Mouse (Mus musculus) left cerebral cortex, postnatal 25 days (tissue): ENCODE measurements around the gene Hus1. TPM values are rescaled to one million over a fixed set of nuclear protein-coding genes. Genes with fewer than 3 reads are reported as not detected.

Source experiments
- DNase-seq, 2 experiments: peaks; one replicate each; pipeline ENCODE4 v3.0.0; 2022; ENCODE audit warnings: low spot score in 2 of 2, mixed read lengths in 1 of 2
- intact Hi-C: fragments of 180-260 bp; cut with DNase I; formaldehyde crosslinking; loops from one replicate; pipeline ENCODE4 v1.15.1; 2025
- total RNA-seq, 2 experiments: library from RNA; stranded (reverse); gene quantifications; 2 replicates each; pipeline ENCODE4 v1.2.3; 2021

Hus1 gene
- total RNA-seq, 2 experiments from 2014 or later: 11.0 to 13.6 TPM

DNA sequence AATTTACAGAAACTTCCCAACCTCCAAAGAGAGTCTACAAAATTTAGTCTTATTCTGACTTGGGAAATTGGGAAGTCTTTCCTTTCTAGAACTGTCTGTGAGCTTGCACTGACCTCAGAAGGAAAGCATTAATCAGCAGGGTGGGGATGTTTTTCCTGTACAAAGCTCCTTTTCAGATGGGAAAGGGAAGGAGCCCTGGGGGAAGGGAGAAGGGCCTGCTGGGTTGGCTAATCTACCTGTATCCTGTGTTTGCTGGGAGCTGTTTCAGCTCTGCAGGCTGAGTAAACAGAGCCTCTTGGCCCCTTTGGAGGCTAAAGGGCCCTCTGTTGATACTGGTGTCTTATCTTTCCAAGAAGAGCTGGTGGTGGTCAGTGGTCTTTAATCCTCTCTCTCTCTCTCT, 24.9 kb downstream of the Hus1 start:
- intact Hi-C loops: no loop called here
- DNase-seq: no peak

DNA sequence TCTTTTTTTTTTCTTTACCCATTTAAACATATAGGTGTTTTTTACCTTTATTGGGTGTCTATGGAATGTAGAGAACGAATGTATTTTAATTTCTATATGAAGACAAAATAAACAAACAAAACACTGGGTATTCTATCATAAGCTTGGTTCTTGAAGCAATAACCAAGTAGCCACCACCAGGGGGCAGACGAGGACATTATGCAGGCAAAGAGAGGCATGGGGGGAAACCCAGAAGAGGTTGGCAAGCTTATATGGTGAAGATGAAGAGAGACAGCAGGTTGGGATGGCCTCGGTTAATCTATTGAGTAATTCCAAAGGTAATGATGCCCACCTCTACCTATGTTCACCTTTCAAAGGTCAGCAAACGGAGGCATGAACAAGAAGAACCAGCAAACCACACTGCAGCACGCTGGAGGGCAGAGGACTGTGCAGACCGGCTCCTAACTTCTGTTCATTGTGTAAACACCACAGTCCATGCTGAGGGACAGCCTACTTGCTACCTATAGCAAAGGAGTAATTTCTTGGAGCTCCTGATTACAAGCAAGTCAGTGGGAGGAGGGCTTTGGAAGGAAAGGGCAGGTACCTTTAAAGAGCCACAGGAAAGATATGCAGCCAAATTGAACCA, 27.6 kb downstream of the Hus1 start:
- intact Hi-C loops: loop anchor here (1.0 kb wide), 1 partner anchor 153 kb away; no protein-coding TSS in a partner anchor
- DNase-seq: peak; percentile 59 to 64

DNA sequence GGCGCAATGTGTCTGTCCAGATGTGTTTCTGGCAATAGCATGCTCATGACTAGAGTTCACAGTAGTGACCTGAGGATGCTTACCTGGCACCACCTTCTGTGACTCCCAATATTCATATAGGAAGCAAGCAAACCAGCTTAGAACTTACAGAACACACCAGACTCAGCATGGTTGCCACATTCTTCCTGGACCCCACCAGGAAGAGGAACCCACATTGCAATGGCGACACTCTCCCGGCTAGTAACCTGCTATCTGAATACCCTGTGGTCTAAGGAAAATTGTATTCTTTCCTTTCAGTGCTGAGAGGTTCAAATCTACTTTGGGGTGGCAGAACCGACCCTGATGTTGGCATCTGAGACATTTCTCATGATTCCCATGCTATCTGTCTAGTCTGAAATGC, 32.8 kb downstream of the Hus1 start:
- no peak for DNase-seq
- intact Hi-C loops: no loop called here

DNA sequence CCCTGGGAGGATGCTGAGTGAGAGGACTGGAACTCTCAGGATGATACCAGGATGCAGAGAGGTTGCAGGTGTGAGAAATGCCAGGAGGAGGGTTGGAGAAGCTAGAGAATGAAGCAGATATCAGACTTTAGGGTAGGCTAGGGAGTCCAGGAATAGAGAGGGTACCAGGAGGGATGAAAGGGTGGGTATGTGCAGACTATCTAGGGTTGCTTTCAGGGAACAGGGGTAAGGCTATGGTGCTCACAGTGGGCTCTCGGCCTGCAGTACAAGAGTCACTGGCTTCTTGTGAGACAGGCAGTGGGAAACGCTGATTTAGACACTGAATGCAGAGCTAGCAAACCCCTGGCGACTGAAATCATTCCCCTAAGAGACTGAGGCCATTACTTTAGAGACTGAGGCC, 37.8 kb downstream of the Hus1 start, which contains the start of gene Pkd1l1:
Gene Pkd1l1 (minus strand): TSS at position 101 of the 400 bp plus-strand sequence.
- intact Hi-C loops: no loop called here

DNA sequence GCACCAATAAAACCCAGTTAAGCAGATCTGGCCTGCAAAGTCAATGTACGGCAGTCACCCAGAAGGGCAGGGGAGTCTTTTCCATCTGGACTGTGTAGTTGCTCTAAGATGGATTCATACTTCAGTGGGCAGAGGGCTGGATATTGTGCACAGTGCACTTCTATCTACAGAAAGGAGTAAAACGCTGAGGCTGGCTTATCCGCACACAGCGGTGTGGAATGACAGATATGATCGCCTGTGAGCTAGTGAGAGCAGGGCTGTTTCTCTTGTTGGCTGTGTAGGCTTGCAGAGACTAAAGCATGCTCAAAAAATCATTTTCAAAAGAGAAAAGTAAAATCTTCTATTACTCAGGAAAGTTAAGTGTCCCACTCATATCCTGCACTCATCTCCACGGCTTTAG, 38.9 kb downstream of the Hus1 start:
- no peak for DNase-seq
- intact Hi-C loops: no loop called here

More for the DNA sequence above, 37.8 kb downstream of the Hus1 start, which contains the start of gene Pkd1l1:
- DNase-seq: no peak

DNA sequence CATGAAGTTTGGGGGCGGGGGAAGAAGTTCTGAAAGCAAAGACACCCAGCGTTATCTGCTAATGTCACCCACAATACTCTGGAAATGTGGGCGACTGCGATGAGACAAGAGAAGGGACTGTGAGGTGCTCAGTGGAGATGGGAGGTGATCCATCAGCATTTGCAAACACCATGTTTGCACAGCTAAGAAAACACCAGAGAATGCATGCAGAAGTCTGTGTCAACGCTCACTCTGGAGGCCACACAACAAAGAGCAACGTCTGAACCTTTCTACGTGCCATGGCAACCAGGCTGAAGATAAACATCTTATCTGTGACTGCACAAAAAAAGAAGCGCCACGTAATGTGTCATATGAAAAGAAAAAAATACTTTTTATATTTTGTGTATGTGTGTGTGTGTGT, 40.5 kb downstream of the Hus1 start:
- DNase-seq: no peak
- intact Hi-C loops: no loop called here

DNA sequence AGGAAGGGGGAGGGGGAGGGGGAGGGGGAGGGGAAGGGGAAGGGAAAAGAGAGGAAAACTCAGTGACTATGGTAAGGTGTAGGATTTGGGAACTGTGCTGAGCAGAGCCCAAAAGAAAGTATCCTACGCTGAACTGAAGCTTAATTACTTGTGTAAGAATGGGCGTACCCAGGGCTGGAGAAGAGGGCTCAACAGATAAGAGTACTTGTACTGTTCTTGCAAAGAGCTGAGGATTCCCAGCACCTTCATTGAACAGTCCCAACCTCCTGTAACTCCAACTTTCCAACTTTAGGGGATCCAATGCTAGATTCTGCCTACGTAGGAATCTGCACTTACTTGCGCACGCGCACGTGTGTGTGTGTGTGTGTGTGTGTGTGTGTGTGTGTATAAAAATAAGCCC, 42.9 kb downstream of the Hus1 start:
- no peak for DNase-seq
- intact Hi-C loops: no loop called here

DNA sequence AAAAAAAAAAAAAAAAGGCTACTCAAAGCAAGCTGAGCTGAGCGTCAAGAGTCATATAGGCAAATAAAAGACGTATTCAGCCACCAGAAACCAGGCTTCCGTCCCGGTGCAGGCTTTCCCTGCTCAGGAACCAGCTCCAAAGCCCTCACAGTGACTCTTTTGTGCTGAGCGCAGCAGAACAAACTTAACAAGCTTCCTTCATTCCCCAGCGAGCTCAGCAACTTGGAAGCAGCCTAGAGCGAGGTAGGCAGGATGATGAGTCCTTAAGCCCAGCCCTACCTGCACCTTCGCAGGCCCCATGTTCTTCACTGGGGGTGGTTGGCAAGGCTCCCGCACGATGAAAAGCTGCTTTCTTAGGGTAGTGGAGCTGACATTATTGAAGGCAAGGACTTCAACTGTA, 52.4 kb downstream of the Hus1 start:
- DNase-seq: peak; percentile 16 to 51
- intact Hi-C loops: loop anchor here (1.0 kb wide), 1 partner anchor 424 kb away; no protein-coding TSS in a partner anchor

DNA sequence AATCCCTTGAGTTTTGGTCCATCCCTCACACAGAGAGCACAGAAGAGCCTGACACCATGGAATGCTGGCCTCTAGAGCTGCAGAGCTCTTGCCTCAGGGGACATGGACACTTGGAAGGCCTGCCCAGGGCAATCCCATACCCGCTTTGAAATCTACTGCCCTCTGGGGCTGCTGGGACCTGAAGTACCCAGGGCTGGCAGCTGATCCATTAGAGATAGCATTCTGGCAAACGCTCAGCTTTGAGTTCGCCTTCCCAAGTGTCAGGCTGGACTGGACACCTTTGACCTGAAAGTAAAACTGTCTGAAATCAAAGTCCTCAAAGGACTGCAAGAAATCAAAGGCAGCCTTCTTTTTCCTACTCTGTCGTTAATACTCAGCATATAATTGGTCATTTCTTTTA, 52.9 kb downstream of the Hus1 start:
- intact Hi-C loops: loop anchor here (1.0 kb wide), 1 partner anchor 424 kb away; no protein-coding TSS in a partner anchor
- no peak for DNase-seq

DNA sequence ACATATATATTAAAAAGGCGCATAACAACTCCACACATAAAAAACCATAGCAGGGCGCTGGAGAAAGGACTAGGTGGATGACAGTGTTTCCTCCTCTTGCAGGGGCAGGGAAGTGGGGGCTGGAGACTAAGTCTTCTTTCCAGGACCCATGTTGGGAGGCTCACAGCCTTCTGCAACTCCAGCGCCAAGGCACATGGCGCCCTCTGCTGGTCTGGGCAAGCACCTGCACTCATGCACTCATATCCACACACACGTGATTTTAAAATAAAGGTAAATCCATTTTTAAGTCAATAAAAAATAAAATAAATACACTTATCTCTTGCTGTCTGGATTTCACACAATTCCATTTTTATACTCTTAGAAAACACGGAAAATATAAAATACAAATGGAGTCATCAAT, 54.0 kb downstream of the Hus1 start:
- no peak for DNase-seq
- intact Hi-C loops: no loop called here

DNA sequence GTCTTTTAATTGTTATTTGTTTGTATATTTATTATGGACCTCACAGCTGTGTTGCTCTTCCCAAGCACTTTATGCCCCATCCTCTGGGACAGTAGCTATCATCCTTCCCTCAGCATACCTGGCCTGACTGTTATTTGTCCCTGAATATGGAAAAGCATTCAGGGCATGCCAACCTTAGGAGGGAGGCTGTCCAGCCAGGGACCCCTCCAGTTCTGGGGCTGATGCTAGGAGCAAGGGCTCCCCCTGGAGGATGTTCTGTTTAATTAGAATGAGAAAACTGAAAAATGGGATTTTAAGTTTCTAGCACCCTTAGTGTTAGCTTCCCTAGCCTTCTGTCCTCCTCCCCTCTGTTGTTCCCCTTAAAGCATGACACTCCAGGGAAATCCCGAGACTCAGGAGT, 55.3 kb downstream of the Hus1 start:
- intact Hi-C loops: loop anchor here (1.0 to 2.0 kb wide), 2 partner anchors 420 to 531 kb away; no protein-coding TSS in a partner anchor
- DNase-seq: peak; percentile 14 to 26

DNA sequence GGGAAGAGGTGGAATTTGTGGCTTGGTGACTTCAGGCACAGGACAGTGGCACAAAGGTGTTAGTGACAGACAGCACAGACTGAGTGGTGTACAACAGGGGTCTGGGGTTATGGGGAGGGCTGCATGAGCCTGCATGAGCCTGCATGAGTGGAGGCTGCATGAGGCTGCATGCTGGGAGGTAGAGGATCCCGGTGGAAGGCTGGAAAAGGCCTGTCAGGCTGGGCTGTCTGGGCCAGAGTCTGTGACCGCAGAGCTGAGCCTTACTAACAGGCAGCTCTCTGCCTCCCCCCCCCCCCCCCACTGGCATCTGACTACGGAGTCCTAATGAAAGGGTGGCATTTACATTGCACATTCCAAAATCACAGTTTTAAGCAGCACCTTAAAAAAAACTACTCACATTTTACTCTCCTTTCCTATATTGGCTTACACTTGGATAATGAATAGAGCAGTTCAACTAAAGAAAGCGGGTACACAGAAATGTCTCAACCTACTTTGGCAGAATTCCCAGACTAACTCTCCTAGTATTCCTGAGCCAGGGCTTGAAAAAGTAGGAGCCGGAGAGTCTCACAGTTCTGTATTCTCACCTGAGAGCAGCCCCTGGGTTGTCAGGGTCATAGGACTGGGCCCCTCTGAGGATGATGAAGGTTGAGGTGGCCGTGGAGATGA, 61.1 kb downstream of the Hus1 start:
- DNase-seq: peak in 1 of 2 experiments; percentile 40
- intact Hi-C loops: loop anchor here (2.0 kb wide), 1 partner anchor 87 kb away; no protein-coding TSS in a partner anchor

DNA sequence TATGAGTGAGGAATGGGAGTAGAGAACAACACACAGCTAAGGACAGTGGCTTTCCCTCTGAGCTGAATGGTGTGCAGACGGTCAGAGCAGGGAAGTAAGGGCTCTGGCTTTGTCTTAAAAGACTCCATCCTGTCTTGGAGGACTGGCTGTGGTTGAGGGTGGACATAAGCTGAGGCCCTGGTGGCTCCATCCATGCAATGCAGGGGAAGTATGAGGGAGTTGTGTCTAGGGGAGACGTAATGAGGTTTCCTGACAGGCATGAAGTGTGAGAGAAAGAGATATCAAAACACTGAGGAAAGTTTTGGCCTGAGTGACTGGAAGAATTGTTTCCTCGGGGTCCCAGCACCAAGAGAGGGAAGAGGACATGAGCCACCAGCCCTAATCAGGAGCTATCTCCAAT, 62.1 kb downstream of the Hus1 start:
- no peak for DNase-seq
- intact Hi-C loops: no loop called here

DNA sequence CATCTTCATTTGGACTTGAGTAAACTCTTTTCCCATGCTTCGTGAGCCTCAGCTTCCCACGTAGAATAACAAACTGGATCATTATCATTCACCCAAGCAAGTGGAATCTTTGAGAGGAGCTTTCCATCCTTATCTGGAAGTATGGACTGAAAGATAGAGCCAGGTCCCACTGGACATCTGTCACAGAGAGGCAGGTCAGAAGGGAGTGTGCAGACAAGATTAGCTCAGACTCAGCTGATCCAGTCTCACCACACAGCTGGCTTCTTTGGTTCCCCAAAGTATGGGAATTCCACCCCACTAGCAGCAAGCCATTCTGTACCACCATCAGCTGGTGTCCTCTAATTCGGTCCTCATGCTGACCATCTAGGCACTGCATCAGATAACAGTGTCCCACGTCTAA, 66.9 kb downstream of the Hus1 start:
- intact Hi-C loops: no loop called here
- no peak for DNase-seq

Other genes with a start within 250 kb of the Hus1 start
- not detected for gene Pkd1l1, start 37.9 kb downstream of the Hus1 start, total RNA-seq
- gene Gm11992, start 37.4 kb upstream of the Hus1 start, total RNA-seq: under 1 TPM; 0.62 to 0.66 TPM
- under 1 TPM in 1 of 2 experiments, not detected in 1; 0.30 TPM for gene Sun3, start 37.8 kb upstream of the Hus1 start, total RNA-seq
- 1 to 10 TPM; 2.2 to 2.5 TPM for gene Upp1, start 106.9 kb upstream of the Hus1 start, total RNA-seq
- gene Abca13, start 180.8 kb upstream of the Hus1 start, total RNA-seq: under 1 TPM; 0.05 TPM